Mouse (Mus musculus): ENCODE data around the gene Ficd.
A peak's percentile ranks its signal among the peaks of the same experiment; 100 is the strongest.
"Not testable (repeated sequence)": the region's sequence is repeated elsewhere in the genome, so short reads cannot be mapped to it uniquely, and the experiment has no call there.

Gene Ficd

GRCm38 (mm10) chr5:113773664-113774063 is 38.1 kb downstream of the Ficd start:
- peak; percentile 76 for DNase-seq (ENCODE audit: low spot score)

GRCm38 (mm10) chr5:113775585-113775984 is 40.0 kb downstream of the Ficd start:
- no peak for DNase-seq (ENCODE audit: low spot score)

GRCm38 (mm10) chr5:113776128-113776895 is 40.7 kb downstream of the Ficd start:
- no peak for DNase-seq (ENCODE audit: low spot score)

- DNase-seq (ENCODE audit: low spot score), result no peak
Measured at GRCm38 (mm10) chr5:113776896-113777226, 41.3 kb downstream of the Ficd start.

- DNase-seq (ENCODE audit: low spot score), result not testable (repeated sequence)
Measured at GRCm38 (mm10) chr5:113777728-113778127, 42.1 kb downstream of the Ficd start.

- DNase-seq (ENCODE audit: low spot score), result no peak
Measured at GRCm38 (mm10) chr5:113779569-113779968, 44.0 kb downstream of the Ficd start.

GRCm38 (mm10) chr5:113780082-113780752 is 44.6 kb downstream of the Ficd start:
- no peak for DNase-seq (ENCODE audit: low spot score)

- DNase-seq (ENCODE audit: low spot score), result no peak
Measured at GRCm38 (mm10) chr5:113780763-113781162, 45.2 kb downstream of the Ficd start.

- DNase-seq (ENCODE audit: low spot score), result no peak
Measured at GRCm38 (mm10) chr5:113781254-113781653, 45.7 kb downstream of the Ficd start.

GRCm38 (mm10) chr5:113781875-113782274 is 46.3 kb downstream of the Ficd start:
- DNase-seq (ENCODE audit: low spot score), result no peak

- DNase-seq (ENCODE audit: low spot score), result no peak
Measured at GRCm38 (mm10) chr5:113782624-113783023, 47.0 kb downstream of the Ficd start.

GRCm38 (mm10) chr5:113783581-113784001 is 48.0 kb downstream of the Ficd start:
- no peak for DNase-seq (ENCODE audit: low spot score)

GRCm38 (mm10) chr5:113784104-113784503 is 48.5 kb downstream of the Ficd start:
- not testable (repeated sequence) for DNase-seq (ENCODE audit: low spot score)

GRCm38 (mm10) chr5:113786985-113787384 is 51.4 kb downstream of the Ficd start:
- DNase-seq (ENCODE audit: low spot score), result no peak

- no peak for DNase-seq (ENCODE audit: low spot score)
Measured at GRCm38 (mm10) chr5:113788645-113789044, 53.0 kb downstream of the Ficd start.

- DNase-seq (ENCODE audit: low spot score), result no peak
Measured at GRCm38 (mm10) chr5:113789075-113789788, 53.6 kb downstream of the Ficd start.
